In the genomic region with DNA sequence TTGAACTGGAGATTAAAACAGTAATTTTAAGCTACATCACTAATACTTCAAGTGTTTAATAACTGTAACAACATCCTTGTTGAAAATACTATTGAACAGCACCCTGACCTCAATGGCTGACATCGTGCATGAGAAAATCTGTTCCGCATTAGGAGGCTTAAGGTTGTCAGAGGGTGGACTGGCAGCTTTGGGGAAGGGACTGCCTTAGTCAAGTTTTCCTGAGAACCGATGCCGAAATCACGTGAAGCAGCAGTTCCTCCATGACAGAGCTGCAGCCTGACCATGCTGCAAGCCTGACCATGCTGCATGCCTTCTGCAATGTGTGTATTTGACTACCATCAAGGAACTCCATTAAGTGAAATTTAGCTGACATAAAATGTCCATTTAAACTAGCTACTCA, we compare ENCODE assay signal across 20 mouse cellular contexts.
DNase-seq lines count a peak whose midpoint lies in the region; ATAC-seq lines count a peak whose summit lies in the region.
"Had no signal": no experiment of that assay in that cellular context is flagged by ENCODE, and none has a peak within 500 bp of the region (broad histone marks: within the 10 kb centered on the region; RNA-seq: fewer than 3 reads in every experiment).

No protein-coding gene starts in this region.

- no peak overlapping the region for H3K9ac ChIP-seq in embryonic facial prominence, embryonic 11.5 days (replicated peaks; ENCODE audit: low read length)
- no peak overlapping the region for H3K9ac ChIP-seq in limb, embryonic 12.5 days (replicated peaks)
- no peak overlapping the region for H3K9ac ChIP-seq in forebrain, embryonic 15.5 days (replicated peaks)
- H3K9ac ChIP-seq: hindbrain, embryonic 13.5 days; liver, embryonic 13.5 days; lung, embryonic 14.5 days had no signal

- no peak overlapping the region for H3K4me3 ChIP-seq in embryonic facial prominence, embryonic 11.5 days (ENCODE audit: low read depth, low read length)
- no peak overlapping the region for H3K4me3 ChIP-seq in limb, embryonic 12.5 days (replicated peaks)
- no peak overlapping the region for H3K4me3 ChIP-seq in forebrain, embryonic 15.5 days
- H3K4me3 ChIP-seq: hindbrain, embryonic 13.5 days; liver, embryonic 13.5 days had no signal

- no peaks in the 10 kb centered on the region for H3K36me3 ChIP-seq in embryonic facial prominence, embryonic 11.5 days (replicated peaks; ENCODE audit: control insufficient read depth, insufficient read depth, low read depth, low read length)
- H3K36me3 ChIP-seq in limb, embryonic 12.5 days, result no peaks in the 10 kb centered on the region
- H3K36me3 ChIP-seq in forebrain, embryonic 15.5 days, result no peaks in the 10 kb centered on the region
- H3K36me3 ChIP-seq: hindbrain, embryonic 13.5 days; liver, embryonic 13.5 days had no signal

- WGBS in embryonic facial prominence, embryonic 11.5 days, result 32% methylated on average over 5 of the region's 5 CpGs
- 13% methylated on average over 5 of the region's 5 CpGs for WGBS in limb, embryonic 12.5 days
- WGBS in forebrain, embryonic 15.5 days, result 85% methylated on average over 5 of the region's 5 CpGs

- no peak overlapping the region for H3K4me2 ChIP-seq in embryonic facial prominence, embryonic 11.5 days (ENCODE audit: low read depth, low read length)
- H3K4me2 ChIP-seq in limb, embryonic 12.5 days, result no peak overlapping the region
- no peak overlapping the region for H3K4me2 ChIP-seq in forebrain, embryonic 15.5 days (replicated peaks)
- H3K4me2 ChIP-seq: hindbrain, embryonic 13.5 days; liver, embryonic 13.5 days; lung, embryonic 14.5 days had no signal

- no peak overlapping the region for H3K27ac ChIP-seq in embryonic facial prominence, embryonic 11.5 days (replicated peaks; ENCODE audit: low read depth, low read length)
- H3K27ac ChIP-seq in limb, embryonic 12.5 days, result peak overlapping the region; percentile 56; the same call in 1 of the 2 replicates
- no peak overlapping the region for H3K27ac ChIP-seq in forebrain, embryonic 15.5 days (replicated peaks)
- H3K27ac ChIP-seq: hindbrain, embryonic 13.5 days; liver, embryonic 13.5 days had no signal

- H3K9me3 ChIP-seq in embryonic facial prominence, embryonic 11.5 days (replicated peaks; ENCODE audit: control insufficient read depth, low read length), result no peaks in the 10 kb centered on the region
- H3K9me3 ChIP-seq in limb, embryonic 12.5 days, result peaks cover 3% of the 10 kb centered on the region; the same call in 1 of the 2 replicates
- H3K9me3 ChIP-seq in forebrain, embryonic 15.5 days, result no peaks in the 10 kb centered on the region
- H3K9me3 ChIP-seq: hindbrain, embryonic 13.5 days; liver, embryonic 13.5 days had no signal

- 0 out of 2 replicates have a peak, but pooled peaks have one; percentile 32 for ATAC-seq in embryonic facial prominence, embryonic 11.5 days (replicated peaks; ENCODE audit: insufficient number of reproducible peaks, low FRiP score, low TSS enrichment, low read depth)
- peak; percentile 63 for ATAC-seq in limb, embryonic 12.5 days (ENCODE audit: insufficient number of reproducible peaks, insufficient read depth, low FRiP score, low TSS enrichment, low read depth)
- ATAC-seq in forebrain, embryonic 15.5 days (replicated peaks), result no peak
- ATAC-seq: inflammation-experienced regulatory T-cells, adult 6 months had no signal

- intact Hi-C loops in heart, postnatal 25 days (cut with DNase I), result no loop called here

- no peaks in the 10 kb centered on the region for H3K4me1 ChIP-seq in embryonic facial prominence, embryonic 11.5 days (ENCODE audit: control insufficient read depth, insufficient read depth, low read length)
- H3K4me1 ChIP-seq in limb, embryonic 12.5 days (replicated peaks), result peaks cover 37% of the 10 kb centered on the region
- H3K4me1 ChIP-seq in forebrain, embryonic 15.5 days, result no peaks in the 10 kb centered on the region
- H3K4me1 ChIP-seq: liver, embryonic 13.5 days had no signal

- H3K27me3 ChIP-seq in embryonic facial prominence, embryonic 11.5 days (ENCODE audit: control insufficient read depth, insufficient read depth, low read length), result no peaks in the 10 kb centered on the region
- no peaks in the 10 kb centered on the region for H3K27me3 ChIP-seq in limb, embryonic 12.5 days
- H3K27me3 ChIP-seq in forebrain, embryonic 15.5 days, result no peaks in the 10 kb centered on the region
- H3K27me3 ChIP-seq: hindbrain, embryonic 13.5 days; liver, embryonic 13.5 days had no signal

- DNase-seq in heart, adult 11 months, result peak; percentile 75
- no peak for DNase-seq in heart, postnatal 25 days (ENCODE audit: low spot score)
- peak; percentile 69 for DNase-seq in embryo, embryonic 10 days (ENCODE audit: low spot score)
- DNase-seq in embryonic facial prominence, embryonic 11.5 days (ENCODE audit: low spot score), result peak; percentile 83
- no peak for DNase-seq in c-Kit-positive CD71-positive TER-119-positive erythroid progenitor cells, embryonic 14.5 days (ENCODE audit: low spot score)
- DNase-seq in layer of hippocampus, postnatal 10 days (ENCODE audit: low spot score in 2 of 2), result no peak
- DNase-seq: adrenal gland, postnatal 25 days; cerebellum, adult 11 months; cerebellum, adult 9-11 months; gastrocnemius, postnatal 36 days; heart, postnatal 36 days; kidney, adult 8-10 months; kidney, postnatal 10 days; layer of hippocampus, postnatal 36 days; liver, embryonic 13.5 days; lung, embryonic 14.5 days had no signal

Comparison
In these comparisons a context has a peak if more than half of its experiments do, and no peak if none do; other contexts are left out.
1. DNase-seq: peak in heart, adult 11 months (single experiment), embryo, embryonic 10 days (single experiment) and embryonic facial prominence, embryonic 11.5 days (single experiment); none in heart, postnatal 25 days (single experiment), c-Kit-positive CD71-positive TER-119-positive erythroid progenitor cells, embryonic 14.5 days (single experiment) and layer of hippocampus, postnatal 10 days (0 of 2).